Mouse (Mus musculus) neural tube, embryonic 12.5 days (tissue): ENCODE measurements around the gene Stat5b. TPM values are rescaled to one million over a fixed set of nuclear protein-coding genes. Genes with fewer than 3 reads are reported as not detected.

ENCODE experiments used
- ATAC-seq: fragments of 200-750 bp; cut with Nextera tagmentation; 2 replicates; pipeline ENCODE4 v1.8.0; 2017; ENCODE audit warnings: low read depth, mild to moderate bottlenecking, moderate TSS enrichment, moderate library complexity; ENCODE audit not compliant: low FRiP score
- H3K27ac ChIP-seq: fragments of 300-500 bp; sonication (generic); 2 replicates; pipeline ENCODE4 v1.5.1; 2016
- H3K27me3 ChIP-seq: fragments of 300-500 bp; sonication (generic); replicated peaks from 2 replicates; pipeline ENCODE4 v1.6.1; 2016; ENCODE audit warnings: mild to moderate bottlenecking
- H3K36me3 ChIP-seq: fragments of 300-500 bp; sonication (generic); 2 replicates; pipeline ENCODE4 v1.6.1; 2016; ENCODE audit warnings: mild to moderate bottlenecking
- H3K4me1 ChIP-seq: fragments of 300-500 bp; sonication (generic); 2 replicates; pipeline ENCODE4 v1.6.1; 2016
- H3K4me2 ChIP-seq: fragments of 300-500 bp; sonication (generic); replicated peaks from 2 replicates; pipeline ENCODE4 v1.6.1; 2016; ENCODE audit warnings: mild to moderate bottlenecking
- H3K4me3 ChIP-seq: fragments of 300-500 bp; sonication (generic); 2 replicates; pipeline ENCODE4 v1.5.1; 2016
- H3K9ac ChIP-seq: fragments of 300-500 bp; sonication (generic); 2 replicates; pipeline ENCODE4 v1.6.1; 2016; ENCODE audit warnings: mild to moderate bottlenecking
- H3K9me3 ChIP-seq: fragments of 300-500 bp; sonication (generic); 2 replicates; pipeline ENCODE4 v1.6.1; 2016; ENCODE audit warnings: mild to moderate bottlenecking
- WGBS: fragments of 180-500 bp; shearing (Covaris S2); methylation state at CpG from one replicate; pipeline ENCODE4 v1.1.7; 2016; 5-methylcytosine and 5-hydroxymethylcytosine counted together
- polyA plus RNA-seq: library from polyadenylated mRNA; unstranded; fragments of >200 nt; fragmentation: Nextera tagmentation; extraction: Ambion mirVana; gene quantifications from 2 replicates; pipeline ENCODE4 v1.2.1, GENCODE M21; 2016

Gene Stat5b
- polyA plus RNA-seq, 1 experiment from 2014 or later = 19.6 TPM

- Histone ChIP-seq H3K27me3 (no peaks in the 10 kb centered on the region), H3K9ac (peak overlapping the region; percentile 90), H3K4me3 (peak overlapping the region; percentile 86), H3K4me1 (peaks cover 24% of the 10 kb centered on the region), H3K4me2 (peak overlapping the region; percentile 94), H3K27ac (no peak overlapping the region), H3K9me3 (no peaks in the 10 kb centered on the region), H3K36me3 (peaks cover 12% of the 10 kb centered on the region; the same call in 1 of the 2 replicates)
- no peak for ATAC-seq
- 80% methylated on average over 4 of the region's 4 CpGs for WGBS
Observed at GRCm38 (mm10) chr11:100736746-100737080, 113.8 kb downstream of the Stat5b start.

- Histone ChIP-seq H3K36me3 (peaks cover 12% of the 10 kb centered on the region; the same call in 1 of the 2 replicates), H3K4me1 (peaks cover 24% of the 10 kb centered on the region), H3K27me3 (no peaks in the 10 kb centered on the region), H3K27ac (no peak overlapping the region), H3K4me3 (no peak overlapping the region), H3K9ac (0 out of 2 replicates have a peak overlapping the region, but pooled peaks have one; percentile 17), H3K4me2 (peak overlapping the region; percentile 94), H3K9me3 (no peaks in the 10 kb centered on the region)
- no peak for ATAC-seq
- 82% methylated on average over 14 of the region's 14 CpGs for whole genome bisulfite sequencing
Observed at GRCm38 (mm10) chr11:100735954-100736745, 114.4 kb downstream of the Stat5b start.

GRCm38 (mm10) chr11:100735134-100735865 lies 115.2 kb downstream of the Stat5b start:
- 90% methylated on average over 9 of the region's 9 CpGs for WGBS
- no peaks in the 10 kb centered on the region for H3K27me3 ChIP-seq
- no peak overlapping the region for H3K27ac ChIP-seq
- H3K9me3 ChIP-seq = no peaks in the 10 kb centered on the region
- peaks cover 16% of the 10 kb centered on the region; the same call in 1 of the 2 replicates for H3K36me3 ChIP-seq
- peaks cover 24% of the 10 kb centered on the region for H3K4me1 ChIP-seq
- no peak overlapping the region for H3K9ac ChIP-seq
- peak overlapping the region; percentile 18 for H3K4me2 ChIP-seq
- ATAC-seq = no peak
- H3K4me3 ChIP-seq = no peak overlapping the region

Other genes with a start within 250 kb of the Stat5b start
- 101 and 106 TPM in 2 replicates for gene Nkiras2, start 231.5 kb downstream of the Stat5b start, polyA plus RNA-seq
- 298 and 311 TPM in 2 replicates for gene Dnajc7, start 230.6 kb downstream of the Stat5b start, polyA plus RNA-seq
- gene Zfp385c, start 158.3 kb downstream of the Stat5b start, polyA plus RNA-seq = 0.20 and 0.27 TPM in 2 replicates
- 2.4 and 2.5 TPM in 2 replicates for gene Dhx58, start 146.5 kb downstream of the Stat5b start, polyA plus RNA-seq
- gene Kat2a, start 138.3 kb downstream of the Stat5b start, polyA plus RNA-seq = 61.3 and 64.7 TPM in 2 replicates
- gene Hspb9, start 136.9 kb downstream of the Stat5b start, polyA plus RNA-seq = 0.59 TPM in 1 of 2 replicates, not detected in the other
- gene Rab5c, start 112.5 kb downstream of the Stat5b start, polyA plus RNA-seq = 23.7 and 33.1 TPM in 2 replicates
- 4.4 and 4.5 TPM in 2 replicates for gene Kcnh4, start 90.8 kb downstream of the Stat5b start, polyA plus RNA-seq
- gene Hcrt, start 87.8 kb downstream of the Stat5b start, polyA plus RNA-seq = 0.38 TPM in 1 of 2 replicates, not detected in the other
- 3.3 and 4.4 TPM in 2 replicates for gene Ghdc, start 79.8 kb downstream of the Stat5b start, polyA plus RNA-seq
- gene Stat5a, start 8.6 kb upstream of the Stat5b start, polyA plus RNA-seq = 1.7 and 1.9 TPM in 2 replicates
- gene Stat3, start 88.8 kb upstream of the Stat5b start, polyA plus RNA-seq = 58.8 and 66.9 TPM in 2 replicates
- gene Cavin1, start 120.2 kb upstream of the Stat5b start, polyA plus RNA-seq = 35.0 and 36.0 TPM in 2 replicates
- 71.1 and 81.7 TPM in 2 replicates for gene Atp6v0a1, start 158.7 kb upstream of the Stat5b start, polyA plus RNA-seq
- gene Naglu, start 219.3 kb upstream of the Stat5b start, polyA plus RNA-seq = 10.8 and 11.1 TPM in 2 replicates
- 0.14 and 0.29 TPM in 2 replicates for gene Hsd17b1, start 227.7 kb upstream of the Stat5b start, polyA plus RNA-seq
- 50.8 and 54.5 TPM in 2 replicates for gene Coasy, start 231.8 kb upstream of the Stat5b start, polyA plus RNA-seq
- gene Mlx, start 236.6 kb upstream of the Stat5b start, polyA plus RNA-seq = 59.6 and 68.0 TPM in 2 replicates
- gene Psmc3ip, start 244.7 kb upstream of the Stat5b start, polyA plus RNA-seq = 31.4 and 34.3 TPM in 2 replicates